Mouse (Mus musculus) heart, postnatal 0 days (tissue): ENCODE measurements around the gene Scn1b.

Experiments used
- CTCF ChIP-seq: IDR thresholded peaks from 2 replicates; pipeline ENCODE4 v1.5.1; 2016; ENCODE audit warnings: antibody characterized with exemption, control low read depth, low read depth
- EP300 ChIP-seq: IDR thresholded peaks from 2 replicates; pipeline ENCODE4 v1.6.1; 2016; ENCODE audit warnings: antibody characterized with exemption, low read depth

GRCm38 (mm10) chr7:31148756-31149155, 22.0 kb upstream of the Scn1b start:
- no peak for TF ChIP-seq EP300
- no peak for TF ChIP-seq CTCF
